Mouse (Mus musculus): ENCODE measurements around the gene Arid4a.

The Arid4a gene

DNA sequence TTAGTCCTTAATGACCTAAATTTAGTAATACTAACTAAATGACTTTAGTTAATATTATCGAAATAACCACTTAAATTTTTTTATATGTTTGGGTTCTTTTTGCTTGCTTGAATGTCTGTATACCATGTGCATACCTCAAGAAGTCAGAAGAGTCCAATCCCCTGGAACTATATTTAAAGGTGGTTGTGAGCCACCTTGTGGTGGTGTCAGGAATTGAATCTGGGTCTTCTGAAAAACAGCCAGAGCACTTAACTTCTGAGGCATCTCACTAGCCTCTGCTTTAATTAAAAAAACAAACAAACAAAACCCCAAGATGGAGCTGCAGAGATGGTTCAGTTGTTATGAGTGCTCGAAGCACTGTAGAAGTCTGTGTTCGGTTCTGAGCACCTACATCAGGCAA lies 131.9 kb downstream of the Arid4a start:
- peak in 1 of 2 experiments; percentile 53 for DNase-seq (ENCODE audit: low spot score in 2 of 2)
